7 mouse cellular contexts compared by ENCODE assay signal in the genomic region with DNA sequence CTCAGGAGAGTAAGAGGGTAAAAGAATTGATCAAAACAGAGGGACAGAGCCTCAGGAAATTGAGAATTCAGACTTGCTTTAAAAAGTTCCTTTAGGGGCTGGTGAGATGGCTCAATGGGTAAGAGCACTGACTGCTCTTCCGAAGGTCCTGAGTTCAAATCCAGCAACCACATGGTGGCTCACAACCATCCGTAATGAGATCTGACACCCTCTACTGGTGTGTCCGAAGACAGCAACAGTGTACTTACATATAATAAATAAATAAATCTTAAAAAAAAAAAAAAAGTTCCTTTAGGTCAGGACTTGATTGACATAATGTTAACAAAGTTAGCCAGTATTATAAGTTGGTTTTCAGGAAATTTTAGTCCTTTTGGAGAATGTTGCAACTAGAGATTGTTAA. TPM values are rescaled to one million over a fixed set of nuclear protein-coding genes. Genes with fewer than 3 reads are reported as not detected.
"Had no signal": no experiment of that assay in that cellular context is flagged by ENCODE, and none has a peak within 500 bp of the region (broad histone marks: within the 10 kb centered on the region; RNA-seq: fewer than 3 reads in every experiment).

No protein-coding gene starts in this region.

RNA-seq across cellular contexts. Expression of a gene that starts 58.8 kb away (rescaled TPM):
- total RNA-seq: heart, postnatal 10 days; heart, postnatal 14 days; heart, postnatal 25 days; heart, postnatal 36 days had no signal
- polyA plus RNA-seq: inflammation-experienced regulatory T-cells, adult 6 months; kidney, adult 2 months; large intestine, adult 2 months had no signal
